Mouse (Mus musculus) heart, postnatal 0 days (tissue): Measurements from ENCODE around the gene Itga2. TPM values are rescaled to one million over a fixed set of nuclear protein-coding genes. Genes with fewer than 3 reads are reported as not detected.

Source experiments
- ATAC-seq: fragments of 200-750 bp; cut with Nextera tagmentation; 2 replicates; pipeline ENCODE4 v1.8.0; 2017; ENCODE audit warnings: low read depth, moderate number of reproducible peaks, moderate library complexity; ENCODE audit not compliant: insufficient read depth
- DNase-seq: peaks from one replicate; pipeline ENCODE4 v3.0.0-alpha.2; 2016; ENCODE audit warnings: low spot score
- H3K27ac ChIP-seq: fragments of 300-500 bp; sonication (generic); 2 replicates; pipeline ENCODE4 v1.5.1; 2014; ENCODE audit warnings: low read depth, mild to moderate bottlenecking
- H3K27me3 ChIP-seq: fragments of 300-500 bp; sonication (generic); 2 replicates; pipeline ENCODE4 v1.6.1; 2014; ENCODE audit warnings: low read length, mixed read lengths; ENCODE audit not compliant: control insufficient read depth, insufficient read depth
- H3K36me3 ChIP-seq: fragments of 300-500 bp; sonication (generic); replicated peaks from 2 replicates; pipeline ENCODE4 v1.6.1; 2014; ENCODE audit warnings: low read length, mixed read lengths; ENCODE audit not compliant: control insufficient read depth, insufficient read depth
- H3K4me1 ChIP-seq: fragments of 300-500 bp; sonication (generic); 2 replicates; pipeline ENCODE4 v1.6.1; 2014; ENCODE audit warnings: antibody characterized with exemption; ENCODE audit not compliant: control insufficient read depth, insufficient read depth
- H3K4me2 ChIP-seq: fragments of 300-500 bp; sonication (generic); 2 replicates; pipeline ENCODE4 v1.6.1; 2014; ENCODE audit warnings: low read depth, mild to moderate bottlenecking, low read length, moderate library complexity
- H3K4me3 ChIP-seq: fragments of 300-500 bp; sonication (generic); 2 replicates; pipeline ENCODE4 v1.5.1; 2014; ENCODE audit warnings: low read depth, low read length
- H3K9ac ChIP-seq: fragments of 300-500 bp; sonication (generic); replicated peaks from 2 replicates; pipeline ENCODE4 v1.6.1; 2014; ENCODE audit warnings: low read depth, low read length, mixed read lengths
- H3K9me3 ChIP-seq: fragments of 300-500 bp; sonication (generic); replicated peaks from 2 replicates; pipeline ENCODE4 v1.6.1; 2016; ENCODE audit warnings: low read length; ENCODE audit not compliant: control insufficient read depth
- CTCF ChIP-seq: IDR thresholded peaks from 2 replicates; pipeline ENCODE4 v1.5.1; 2016; ENCODE audit warnings: antibody characterized with exemption, control low read depth, low read depth
- EP300 ChIP-seq: IDR thresholded peaks from 2 replicates; pipeline ENCODE4 v1.6.1; 2016; ENCODE audit warnings: antibody characterized with exemption, low read depth
- WGBS: fragments of 180-500 bp; shearing (Covaris S2); extraction: QIAGEN DNeasy Blood & Tissue Kit; methylation state at CpG from one replicate; pipeline ENCODE4 v1.1.7; 2014; 5-methylcytosine and 5-hydroxymethylcytosine counted together
- polyA plus RNA-seq: library from polyadenylated mRNA; unstranded; fragments of >200 nt; fragmentation: Nextera tagmentation; extraction: Ambion mirVana; gene quantifications from 2 replicates; pipeline ENCODE4 v1.2.1, GENCODE M21; 2015
- total RNA-seq: library from RNA; depleted of rRNA; stranded (reverse); fragments of >200 nt; gene quantifications from 2 replicates; pipeline ENCODE4 v1.2.3, GENCODE M21; 2014; ENCODE audit warnings: low replicate concordance

Gene Itga2
- total and polyA plus RNA-seq, 2 experiments from 2014 or later, result 1.6 to 2.0 TPM

GRCm38 (mm10) chr13:114914559-114914958 lies 17.3 kb downstream of the Itga2 start:
- H3K9me3 ChIP-seq, result no peaks in the 10 kb centered on the region
- H3K36me3 ChIP-seq, result no peaks in the 10 kb centered on the region
- no peak for ATAC-seq
- WGBS, result 77% methylated on average over 4 of the region's 4 CpGs
- no peak for DNase-seq
- H3K9ac ChIP-seq, result no peak overlapping the region
- H3K4me1 ChIP-seq, result peaks cover 6% of the 10 kb centered on the region; the same call in 1 of the 2 replicates
- H3K4me2 ChIP-seq, result no peak overlapping the region
- no peak overlapping the region for H3K4me3 ChIP-seq
- H3K27ac ChIP-seq, result no peak overlapping the region
- no peaks in the 10 kb centered on the region for H3K27me3 ChIP-seq
- TF ChIP-seq EP300, result no peak
- TF ChIP-seq CTCF, result no peak

- H3K4me1 ChIP-seq, result no peaks in the 10 kb centered on the region
- no peak overlapping the region for H3K27ac ChIP-seq
- no peak overlapping the region for H3K4me3 ChIP-seq
- TF ChIP-seq EP300 (no peak), CTCF (no peak)
- H3K9ac ChIP-seq, result no peak overlapping the region
- no peaks in the 10 kb centered on the region for H3K36me3 ChIP-seq
- no peak for ATAC-seq
- no peaks in the 10 kb centered on the region for H3K9me3 ChIP-seq
- no peak for DNase-seq
- H3K27me3 ChIP-seq, result no peaks in the 10 kb centered on the region
- H3K4me2 ChIP-seq, result no peak overlapping the region
- 80% methylated on average over 9 of the region's 9 CpGs for WGBS
Observed at GRCm38 (mm10) chr13:114910629-114911028, 21.3 kb downstream of the Itga2 start.

GRCm38 (mm10) chr13:114909514-114909913 lies 22.4 kb downstream of the Itga2 start:
- no peak for ATAC-seq
- no peak overlapping the region for H3K4me3 ChIP-seq
- H3K36me3 ChIP-seq, result no peaks in the 10 kb centered on the region
- no peaks in the 10 kb centered on the region for H3K4me1 ChIP-seq
- no peak overlapping the region for H3K27ac ChIP-seq
- H3K4me2 ChIP-seq, result no peak overlapping the region
- H3K9ac ChIP-seq, result no peak overlapping the region
- no peak for DNase-seq
- no peaks in the 10 kb centered on the region for H3K9me3 ChIP-seq
- TF ChIP-seq CTCF (no peak), EP300 (no peak)
- no peaks in the 10 kb centered on the region for H3K27me3 ChIP-seq
- WGBS, result 89% methylated on average over 5 of the region's 5 CpGs

GRCm38 (mm10) chr13:114907876-114908275 lies 24.0 kb downstream of the Itga2 start:
- Histone ChIP-seq H3K9ac (no peak overlapping the region), H3K9me3 (no peaks in the 10 kb centered on the region), H3K4me3 (no peak overlapping the region), H3K27me3 (no peaks in the 10 kb centered on the region), H3K27ac (no peak overlapping the region), H3K4me2 (no peak overlapping the region), H3K4me1 (no peaks in the 10 kb centered on the region), H3K36me3 (no peaks in the 10 kb centered on the region)
- TF ChIP-seq CTCF (no peak), EP300 (no peak)
- DNase-seq (no peak), ATAC-seq (no peak)
- WGBS, result 77% methylated on average over 4 of the region's 4 CpGs

GRCm38 (mm10) chr13:114896751-114897386 lies 35.0 kb downstream of the Itga2 start:
- peak; percentile 86 for ATAC-seq
- H3K36me3 ChIP-seq, result no peaks in the 10 kb centered on the region
- peak overlapping the region; percentile 70 for H3K27ac ChIP-seq

GRCm38 (mm10) chr13:114895896-114896295 lies 36.0 kb downstream of the Itga2 start:
- 53% methylated on average over 7 of the region's 7 CpGs for WGBS
- H3K27ac ChIP-seq, result peak overlapping the region; percentile 70
- peak; percentile 34 for DNase-seq
- H3K4me1 ChIP-seq, result peaks cover 25% of the 10 kb centered on the region
- peak; percentile 55 for ATAC-seq
- no peaks in the 10 kb centered on the region for H3K27me3 ChIP-seq
- no peaks in the 10 kb centered on the region for H3K36me3 ChIP-seq
- H3K4me3 ChIP-seq, result no peak overlapping the region
- TF ChIP-seq CTCF (no peak), EP300 (peak; percentile 47; the same call in 1 of the 2 replicates)
- H3K9me3 ChIP-seq, result no peaks in the 10 kb centered on the region
- H3K9ac ChIP-seq, result no peak overlapping the region
- H3K4me2 ChIP-seq, result no peak overlapping the region

More at GRCm38 (mm10) chr13:114896751-114897386, 35.0 kb downstream of the Itga2 start:
- no peak overlapping the region for H3K4me3 ChIP-seq
- DNase-seq, result peak; percentile 54
- peaks cover 17% of the 10 kb centered on the region for H3K4me1 ChIP-seq
- WGBS, result 37% methylated on average over 10 of the region's 10 CpGs
- no peak overlapping the region for H3K9ac ChIP-seq
- no peaks in the 10 kb centered on the region for H3K27me3 ChIP-seq
- H3K9me3 ChIP-seq, result no peaks in the 10 kb centered on the region
- no peak overlapping the region for H3K4me2 ChIP-seq
- TF ChIP-seq CTCF, result no peak
- TF ChIP-seq EP300, result no peak
